Comparison of ENCODE assay signal across 7 mouse cellular contexts in genomic region chr7:19119631-19120429, GRCm38 (mm10). TPM values are rescaled to one million over a fixed set of nuclear protein-coding genes. Genes with fewer than 3 reads are reported as not detected.
DNase-seq lines count a peak whose midpoint lies in the region; ATAC-seq lines count a peak whose summit lies in the region.

Gene Fbxo46, plus strand, starts transcription at chr7:19119859.

- H3K9me3 ChIP-seq in embryonic facial prominence, embryonic 11.5 days (replicated peaks; ENCODE audit: control insufficient read depth, low read length), result no peaks in the 10 kb centered on the region
- peaks cover 9% of the 10 kb centered on the region; the same call in 1 of the 2 replicates for H3K9me3 ChIP-seq in limb, embryonic 10.5 days (replicated peaks)
- no peaks in the 10 kb centered on the region for H3K9me3 ChIP-seq in midbrain, embryonic 13.5 days

- peak within 1 kb of the TSS; percentile 77 for H3K9ac ChIP-seq in embryonic facial prominence, embryonic 11.5 days (replicated peaks; ENCODE audit: low read length)
- H3K9ac ChIP-seq in midbrain, embryonic 13.5 days (replicated peaks), result peak within 1 kb of the TSS; percentile 80

- peak; percentile 91 for ATAC-seq in embryonic facial prominence, embryonic 11.5 days (replicated peaks; ENCODE audit: insufficient number of reproducible peaks, low FRiP score, low TSS enrichment, low read depth)
- ATAC-seq in granulocyte monocyte progenitor cell, adult 5-6 weeks (replicated peaks; ENCODE audit: poor library complexity, severe bottlenecking), result peak; percentile 99
- peak; percentile 97 for ATAC-seq in midbrain, embryonic 13.5 days

- 3% methylated on average over 34 of the region's 34 CpGs for WGBS in embryonic facial prominence, embryonic 11.5 days
- 3% methylated on average over 34 of the region's 34 CpGs for WGBS in limb, embryonic 10.5 days
- 3% methylated on average over 34 of the region's 34 CpGs for WGBS in midbrain, embryonic 13.5 days

- peak within 1 kb of the TSS; percentile 70 for H3K4me2 ChIP-seq in embryonic facial prominence, embryonic 11.5 days (ENCODE audit: low read depth, low read length)
- H3K4me2 ChIP-seq in midbrain, embryonic 13.5 days (replicated peaks), result peak within 1 kb of the TSS; percentile 85

- no peak within 1 kb of the TSS for H3K27ac ChIP-seq in embryonic facial prominence, embryonic 11.5 days (replicated peaks; ENCODE audit: low read depth, low read length)
- peak within 1 kb of the TSS; percentile 86 for H3K27ac ChIP-seq in limb, embryonic 10.5 days
- H3K27ac ChIP-seq in midbrain, embryonic 13.5 days, result peak within 1 kb of the TSS; percentile 55; the same call in 1 of the 2 replicates

- DNase-seq in adrenal gland, postnatal 14 days, result peak; percentile 96
- peak; percentile 99 for DNase-seq in embryonic facial prominence, embryonic 11.5 days (ENCODE audit: low spot score)
- peak; percentile 97 for DNase-seq in kidney, adult 11 months
- DNase-seq in limb, embryonic 10.5 days (ENCODE audit: low spot score), result peak; percentile 87
- DNase-seq in spleen, adult 12 weeks (ENCODE audit: low spot score), result peak; percentile 85

- no peaks in the 10 kb centered on the region for H3K27me3 ChIP-seq in embryonic facial prominence, embryonic 11.5 days (ENCODE audit: control insufficient read depth, insufficient read depth, low read length)
- H3K27me3 ChIP-seq in limb, embryonic 10.5 days (ENCODE audit: low read depth, poor library complexity, severe bottlenecking), result peaks cover 6% of the 10 kb centered on the region; the same call in 1 of the 2 replicates
- H3K27me3 ChIP-seq in midbrain, embryonic 13.5 days, result peaks cover 12% of the 10 kb centered on the region

- H3K36me3 ChIP-seq in embryonic facial prominence, embryonic 11.5 days (replicated peaks; ENCODE audit: control insufficient read depth, insufficient read depth, low read depth, low read length), result no peaks in the 10 kb centered on the region
- peaks cover 15% of the 10 kb centered on the region for H3K36me3 ChIP-seq in limb, embryonic 10.5 days
- H3K36me3 ChIP-seq in midbrain, embryonic 13.5 days, result no peaks in the 10 kb centered on the region

- H3K4me3 ChIP-seq in embryonic facial prominence, embryonic 11.5 days (ENCODE audit: low read depth, low read length), result peak within 1 kb of the TSS; percentile 60
- peak within 1 kb of the TSS; percentile 79 for H3K4me3 ChIP-seq in limb, embryonic 10.5 days
- H3K4me3 ChIP-seq in midbrain, embryonic 13.5 days (replicated peaks), result peak within 1 kb of the TSS; percentile 62

- no peaks in the 10 kb centered on the region for H3K4me1 ChIP-seq in embryonic facial prominence, embryonic 11.5 days (ENCODE audit: control insufficient read depth, insufficient read depth, low read length)
- peaks cover 16% of the 10 kb centered on the region for H3K4me1 ChIP-seq in limb, embryonic 10.5 days
- peaks cover 23% of the 10 kb centered on the region for H3K4me1 ChIP-seq in midbrain, embryonic 13.5 days (replicated peaks)

RNA-seq across cellular contexts. Expression of gene Fbxo46, which starts in this region (rescaled TPM):
- total RNA-seq in adrenal gland, postnatal 14 days (2021), result 11.2 and 11.9 TPM in 2 replicates
- polyA plus RNA-seq in embryonic facial prominence, embryonic 11.5 days (2014; fragmentation: Nextera tagmentation; extraction: Ambion mirVana), result 7.4 and 7.7 TPM in 2 replicates
- 3.1 and 4.9 TPM in 2 replicates for total RNA-seq in granulocyte monocyte progenitor cell, adult 5-6 weeks (2014; fragmentation: Nextera tagmentation)
- 4.7 and 5.4 TPM in 2 replicates for total RNA-seq in granulocyte monocyte progenitor cell, adult 5-6 weeks (2017)
- 15.2 and 19.6 TPM in 2 replicates for polyA plus RNA-seq in limb, embryonic 10.5 days (2016; fragmentation: Nextera tagmentation; extraction: Ambion mirVana)
- 19.6 and 20.6 TPM in 2 replicates for polyA plus RNA-seq in midbrain, embryonic 13.5 days (2015; fragmentation: Nextera tagmentation; extraction: Ambion mirVana)
